Mouse (Mus musculus) spleen, embryonic (tissue): ENCODE results near the gene Olfr1412.

Experiments
- CTCF ChIA-PET: fragments of 350-600 bp; sonication (Branson Sonifier 250); formaldehyde crosslinking; loops from one replicate; lab custom pipeline; 2022; lab: Charles Lee

The Olfr1412 gene

GRCm38 (mm10) chr1:92637501-92638172, 52.1 kb downstream of the Olfr1412 start:
- CTCF ChIA-PET = interaction anchor here (1.5 kb wide), 1 partner anchor 10 kb away, joined by 3 read pairs; no protein-coding TSS in a partner anchor

GRCm38 (mm10) chr1:92638181-92638580, 52.6 kb downstream of the Olfr1412 start:
- CTCF ChIA-PET = interaction anchor here (1.5 kb wide), 1 partner anchor 9 kb away, joined by 3 read pairs; no protein-coding TSS in a partner anchor

- CTCF ChIA-PET = interaction anchor here (1.5 kb wide), 1 partner anchor 9 kb away, joined by 3 read pairs; no protein-coding TSS in a partner anchor
Observed at GRCm38 (mm10) chr1:92638736-92639135, 53.2 kb downstream of the Olfr1412 start.

- CTCF ChIA-PET = no interaction called here
Observed at GRCm38 (mm10) chr1:92640393-92640792, 54.8 kb downstream of the Olfr1412 start.
